In genomic region chr13:30848001-30848400, GRCm38 (mm10) we compare ENCODE assay signal across 11 mouse cellular contexts.
"Had no signal": no experiment of that assay in that cellular context is flagged by ENCODE, and none has a peak within 500 bp of the region (broad histone marks: within the 10 kb centered on the region; RNA-seq: fewer than 3 reads in every experiment).

No protein-coding gene starts in this region.

- H3K9ac ChIP-seq: kidney, embryonic 15.5 days; limb, embryonic 13.5 days; liver, embryonic 14.5 days; midbrain, embryonic 15.5 days; neural tube, embryonic 12.5 days had no signal

- H3K27me3 ChIP-seq: kidney, embryonic 15.5 days; limb, embryonic 13.5 days; midbrain, embryonic 15.5 days; neural tube, embryonic 12.5 days had no signal

- DNase-seq: kidney, postnatal 14 days; left cerebral cortex, postnatal 4 days; lung, postnatal 14 days; right cerebral cortex, postnatal 14 days; thymus, postnatal 36 days had no signal

- ATAC-seq: midbrain, embryonic 15.5 days had no signal

- H3K36me3 ChIP-seq: midbrain, embryonic 15.5 days; neural tube, embryonic 12.5 days had no signal

- H3K4me2 ChIP-seq: kidney, embryonic 15.5 days; limb, embryonic 13.5 days; midbrain, embryonic 15.5 days; neural tube, embryonic 12.5 days had no signal

- H3K27ac ChIP-seq: kidney, embryonic 15.5 days; limb, embryonic 13.5 days; liver, embryonic 14.5 days; midbrain, embryonic 10.5 days; midbrain, embryonic 15.5 days; neural tube, embryonic 12.5 days had no signal

- H3K4me1 ChIP-seq: kidney, embryonic 15.5 days; limb, embryonic 13.5 days; midbrain, embryonic 15.5 days; neural tube, embryonic 12.5 days had no signal

- H3K4me3 ChIP-seq: kidney, embryonic 15.5 days; limb, embryonic 13.5 days; midbrain, embryonic 10.5 days; midbrain, embryonic 15.5 days; neural tube, embryonic 12.5 days had no signal

- H3K9me3 ChIP-seq: kidney, embryonic 15.5 days; limb, embryonic 13.5 days; midbrain, embryonic 10.5 days; midbrain, embryonic 15.5 days; neural tube, embryonic 12.5 days had no signal
